Mouse (Mus musculus): Measurements from ENCODE around the gene Adam1a. TPM values are rescaled to one million over a fixed set of nuclear protein-coding genes. Genes with fewer than 3 reads are reported as not detected.
A peak's percentile ranks its signal among the peaks of the same experiment; 100 is the strongest.

The Adam1a gene
- polyA plus RNA-seq (2014; fragmentation: Nextera tagmentation; extraction: Ambion mirVana): 6.8 and 6.9 TPM in 2 replicates

DNA sequence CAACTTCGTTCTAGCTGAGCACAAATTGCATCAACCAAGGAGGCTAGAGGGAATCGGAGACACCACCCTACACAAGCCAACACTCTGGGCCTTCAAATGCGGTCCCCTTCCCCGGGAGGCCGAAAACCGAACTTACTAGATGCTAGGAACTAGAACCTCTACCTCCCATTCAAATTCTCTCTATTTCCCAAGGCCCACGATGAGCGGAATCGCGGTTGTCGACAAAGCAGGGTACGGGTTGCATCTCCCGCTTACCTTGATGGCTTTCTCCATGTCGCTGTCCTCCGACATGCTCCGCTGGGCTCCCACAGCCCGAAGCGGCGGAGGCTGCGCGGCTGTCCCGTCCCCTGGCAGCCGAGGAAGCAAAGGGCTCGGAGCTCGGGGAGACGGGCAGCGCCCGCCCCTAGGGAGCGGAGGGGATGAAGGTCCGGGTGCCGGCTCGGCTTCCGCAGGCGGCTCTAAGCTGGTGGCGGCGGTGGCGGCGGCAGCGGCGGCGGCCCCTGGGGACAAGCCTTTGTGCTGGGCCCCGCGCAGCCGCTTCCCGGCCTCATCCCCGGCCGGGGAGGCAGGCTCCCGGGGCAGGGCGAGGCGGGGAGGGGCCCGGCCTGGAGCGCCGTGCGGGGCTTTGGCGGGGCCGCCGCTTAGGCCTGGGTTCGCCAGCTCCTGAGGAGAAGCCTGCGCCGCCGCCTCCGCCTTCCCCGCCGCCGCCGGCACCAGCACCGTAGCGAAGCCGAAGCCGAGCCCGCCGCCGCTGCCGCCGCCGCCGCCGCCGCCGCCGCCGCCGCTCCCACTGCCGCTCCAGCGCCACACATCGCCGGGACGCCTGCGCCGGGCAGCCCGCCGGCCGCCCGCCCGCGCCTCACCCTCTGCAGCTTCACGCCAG is at the start of gene Adam1a, which contains the start of gene Gm42878:
TSS of gene Adam1a (minus strand) at position 573 of the 883 bp plus-strand sequence.
TSS of gene Gm42878 (minus strand) at position 573 of the 883 bp plus-strand sequence.
- Histone ChIP-seq H3K27me3 (ENCODE audit: control insufficient read depth, insufficient read depth, low read length) (no peaks in the 10 kb centered on the region), H3K9me3 (ENCODE audit: control insufficient read depth, low read length) (no peaks in the 10 kb centered on the region), H3K4me3 (replicated peaks; ENCODE audit: low read depth, low read length) (peak within 1 kb of the TSS; percentile 100), H3K9ac (replicated peaks; ENCODE audit: low read length) (peak within 1 kb of the TSS; percentile 96), H3K36me3 (ENCODE audit: control insufficient read depth, insufficient read depth, low read length) (0 out of 2 replicates have a peak, but pooled peaks cover 2% of the 10 kb centered on the region), H3K4me2 (ENCODE audit: low read length) (peak within 1 kb of the TSS; percentile 92), H3K27ac (replicated peaks; ENCODE audit: low read depth, low read length) (peak within 1 kb of the TSS; percentile 98), H3K4me1 (ENCODE audit: control insufficient read depth, insufficient read depth, low read length) (peaks cover 18% of the 10 kb centered on the region)
- ATAC-seq (ENCODE audit: low FRiP score, low TSS enrichment): peak; percentile 62
- 1% methylated on average over 73 of the region's 97 CpGs for WGBS
- peak; percentile 67 for DNase-seq

DNA sequence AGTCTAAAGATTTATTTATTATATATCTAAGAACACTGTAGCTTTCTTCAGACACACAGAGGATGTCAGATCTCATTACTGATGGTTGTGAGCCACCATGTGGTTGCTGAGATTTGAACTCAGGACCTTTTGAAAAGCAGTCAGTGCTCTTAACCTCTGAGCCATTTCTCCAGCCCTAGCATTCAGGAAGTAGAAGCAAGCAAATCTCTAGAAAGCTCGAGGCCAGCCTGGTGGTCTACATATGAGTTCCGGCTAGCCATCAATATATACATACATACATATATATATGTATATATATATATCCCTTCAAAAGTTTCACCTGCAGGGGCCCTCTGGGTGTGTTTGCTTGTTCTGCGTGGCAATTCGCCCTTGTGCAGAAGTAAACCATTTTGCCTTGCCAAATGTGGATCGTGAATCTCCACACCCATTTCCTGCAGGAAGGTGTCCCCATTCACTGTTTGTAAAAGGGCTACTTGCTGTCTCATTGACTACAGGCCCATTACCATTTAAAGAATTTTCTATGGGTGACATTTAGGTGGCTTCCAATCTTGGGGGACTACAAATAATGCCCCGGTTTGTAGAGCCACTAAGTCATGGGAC is 49.5 kb upstream of the Adam1a start:
- H3K9me3 ChIP-seq (ENCODE audit: control insufficient read depth, low read length): no peaks in the 10 kb centered on the region
- no peaks in the 10 kb centered on the region for H3K36me3 ChIP-seq (ENCODE audit: control insufficient read depth, insufficient read depth, low read length)
- no peak overlapping the region for H3K4me3 ChIP-seq (replicated peaks; ENCODE audit: low read depth, low read length)
- H3K9ac ChIP-seq (replicated peaks; ENCODE audit: low read length): no peak overlapping the region
- H3K4me1 ChIP-seq (ENCODE audit: control insufficient read depth, insufficient read depth, low read length): peaks cover 11% of the 10 kb centered on the region; the same call in 1 of the 2 replicates
- peak overlapping the region; percentile 70 for H3K27ac ChIP-seq (replicated peaks; ENCODE audit: low read depth, low read length)
- H3K27me3 ChIP-seq (ENCODE audit: control insufficient read depth, insufficient read depth, low read length): no peaks in the 10 kb centered on the region
- DNase-seq (no peak), ATAC-seq (ENCODE audit: low FRiP score, low TSS enrichment) (no peak)
- WGBS: 88% methylated on average over 6 of the region's 6 CpGs
- peak overlapping the region; percentile 95 for H3K4me2 ChIP-seq (ENCODE audit: low read length)

DNA sequence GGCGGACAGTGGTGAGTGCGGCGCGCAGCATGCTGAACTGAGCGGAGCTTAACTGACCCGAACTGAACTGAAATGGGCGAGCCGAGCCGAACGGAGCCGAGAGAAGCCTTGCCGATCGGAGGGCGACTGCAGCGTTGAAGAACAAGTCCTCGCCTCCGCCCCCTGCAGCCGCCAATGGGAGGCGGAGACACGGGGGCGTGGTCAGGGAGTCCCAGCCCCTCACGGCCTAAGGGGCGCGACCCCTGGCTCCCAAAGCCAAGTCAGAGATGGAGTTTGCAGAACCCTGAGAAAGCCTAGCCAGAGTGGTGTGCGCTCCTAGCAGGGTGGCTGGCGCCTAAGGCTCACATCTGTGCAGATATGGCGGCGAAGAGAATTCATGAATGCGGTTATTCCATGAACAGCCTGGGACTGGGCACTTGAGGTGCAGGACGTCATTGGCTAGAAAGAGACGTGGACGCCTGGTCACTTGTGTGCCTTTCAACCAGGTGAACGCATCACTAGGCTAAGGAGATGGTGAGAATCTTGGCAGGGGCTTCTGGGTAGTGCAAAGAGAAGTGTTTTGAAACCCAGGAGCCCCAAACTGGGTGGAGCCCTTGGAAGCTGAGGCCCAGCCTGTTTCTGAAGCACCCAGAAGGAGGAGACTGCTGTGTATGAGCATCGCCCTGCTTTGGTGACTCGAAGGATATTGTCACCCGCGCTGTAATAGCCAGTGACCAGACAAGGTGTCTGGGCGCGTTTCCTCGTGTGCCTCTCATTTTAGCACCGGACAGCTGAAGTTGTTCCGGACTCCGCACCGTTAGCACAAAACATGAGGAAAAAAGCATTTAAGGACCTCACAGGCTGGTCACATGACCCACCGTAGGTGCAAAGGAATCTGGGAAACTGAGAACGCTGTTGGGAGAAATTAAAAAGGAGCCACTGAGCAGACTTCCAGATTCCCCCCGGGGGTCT is 48.4 kb upstream of the Adam1a start, which contains the start of gene Aldh2:
TSS of gene Aldh2 (minus strand) at position 374 of the 951 bp plus-strand sequence.
- Histone ChIP-seq H3K27ac (replicated peaks; ENCODE audit: low read depth, low read length) (peak within 1 kb of the TSS; percentile 70), H3K36me3 (ENCODE audit: control insufficient read depth, insufficient read depth, low read length) (no peaks in the 10 kb centered on the region), H3K9ac (replicated peaks; ENCODE audit: low read length) (peak within 1 kb of the TSS; percentile 62), H3K27me3 (ENCODE audit: control insufficient read depth, insufficient read depth, low read length) (no peaks in the 10 kb centered on the region), H3K4me2 (ENCODE audit: low read length) (peak within 1 kb of the TSS; percentile 95), H3K4me3 (replicated peaks; ENCODE audit: low read depth, low read length) (peak within 1 kb of the TSS; percentile 49), H3K9me3 (ENCODE audit: control insufficient read depth, low read length) (no peaks in the 10 kb centered on the region), H3K4me1 (ENCODE audit: control insufficient read depth, insufficient read depth, low read length) (peaks cover 11% of the 10 kb centered on the region; the same call in 1 of the 2 replicates)
- DNase-seq: peak; percentile 88
- 4% methylated on average over 47 of the region's 47 CpGs for WGBS
- peak; percentile 77 for ATAC-seq (ENCODE audit: low FRiP score, low TSS enrichment)

DNA sequence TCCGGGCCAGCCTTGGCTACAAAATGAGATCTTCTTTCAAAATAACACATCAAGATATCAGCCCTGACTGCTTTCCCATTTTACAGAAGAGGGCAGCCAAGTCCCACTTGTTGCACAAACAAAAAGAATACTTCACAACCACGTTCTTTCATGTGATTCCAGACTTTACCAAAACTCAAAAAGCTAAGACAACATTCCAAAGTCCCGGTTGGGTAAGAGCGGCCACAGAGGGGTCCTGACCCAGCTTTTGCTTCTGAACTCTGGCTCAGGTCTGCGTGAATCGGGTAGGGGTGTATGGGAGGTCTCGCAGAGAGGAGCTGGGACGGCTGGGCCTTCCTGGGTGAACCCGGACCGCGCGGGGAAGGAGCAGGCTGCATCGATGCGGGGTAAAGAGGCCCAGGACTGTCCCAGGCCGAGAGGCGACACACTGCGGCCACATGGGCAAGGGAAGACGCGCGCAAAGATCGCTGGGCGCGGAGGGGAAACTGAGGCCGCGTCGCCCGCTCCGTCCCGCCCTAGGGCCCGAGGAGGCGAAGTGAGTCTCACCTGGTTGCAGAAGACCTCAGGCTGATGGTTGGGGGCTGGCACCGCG is 47.6 kb upstream of the Adam1a start:
- DNase-seq: peak; percentile 18
- WGBS: 5% methylated on average over 33 of the region's 33 CpGs
- Histone ChIP-seq H3K4me2 (ENCODE audit: low read length) (peak overlapping the region; percentile 95), H3K27ac (replicated peaks; ENCODE audit: low read depth, low read length) (peak overlapping the region; percentile 70; the same call in 1 of the 2 replicates), H3K9me3 (ENCODE audit: control insufficient read depth, low read length) (no peaks in the 10 kb centered on the region), H3K4me3 (replicated peaks; ENCODE audit: low read depth, low read length) (peak overlapping the region; percentile 49), H3K36me3 (ENCODE audit: control insufficient read depth, insufficient read depth, low read length) (no peaks in the 10 kb centered on the region), H3K27me3 (ENCODE audit: control insufficient read depth, insufficient read depth, low read length) (no peaks in the 10 kb centered on the region), H3K4me1 (ENCODE audit: control insufficient read depth, insufficient read depth, low read length) (peaks cover 11% of the 10 kb centered on the region; the same call in 1 of the 2 replicates), H3K9ac (replicated peaks; ENCODE audit: low read length) (peak overlapping the region; percentile 62)
- peak; percentile 46; the same call in 1 of the 2 replicates for ATAC-seq (ENCODE audit: low FRiP score, low TSS enrichment)

DNA sequence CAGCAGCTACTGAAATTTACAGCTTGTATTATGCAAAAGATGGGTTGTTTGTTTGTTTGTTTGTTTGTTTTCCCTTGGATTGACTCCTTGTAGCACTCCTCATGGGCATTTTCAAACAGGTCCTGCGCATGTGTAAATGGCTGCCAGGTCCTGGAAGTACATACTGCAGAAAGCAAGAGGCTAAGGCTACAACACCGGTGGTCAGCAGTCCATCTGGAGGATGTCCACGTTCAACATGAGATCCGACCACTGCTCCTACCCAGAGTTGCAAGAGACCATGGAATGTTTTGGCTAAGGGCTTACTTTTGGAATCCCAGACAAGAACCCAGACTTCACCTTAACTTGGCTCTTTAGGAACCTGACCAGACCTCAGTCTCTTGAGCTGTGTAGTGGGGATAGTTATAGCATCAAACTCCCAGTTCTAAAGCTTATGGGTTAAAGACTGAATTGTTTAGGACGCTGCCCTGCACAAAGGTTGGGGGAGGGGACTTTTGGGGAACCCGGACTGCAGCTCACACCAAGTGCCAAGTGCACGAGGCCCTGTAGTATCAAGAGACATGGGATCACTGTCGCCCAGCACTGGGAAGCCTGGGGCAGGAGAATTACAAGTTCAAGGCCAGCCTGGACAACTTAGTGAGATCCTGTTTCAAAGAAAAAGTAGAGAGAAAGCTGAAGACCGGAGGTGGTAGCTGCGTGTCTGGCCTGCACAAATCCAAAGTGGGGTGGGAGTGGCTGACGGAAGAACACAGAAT is 47.0 kb upstream of the Adam1a start:
- peaks cover 11% of the 10 kb centered on the region; the same call in 1 of the 2 replicates for H3K4me1 ChIP-seq (ENCODE audit: control insufficient read depth, insufficient read depth, low read length)
- H3K27me3 ChIP-seq (ENCODE audit: control insufficient read depth, insufficient read depth, low read length): no peaks in the 10 kb centered on the region
- H3K4me2 ChIP-seq (ENCODE audit: low read length): peak overlapping the region; percentile 95
- H3K27ac ChIP-seq (replicated peaks; ENCODE audit: low read depth, low read length): no peak overlapping the region
- ATAC-seq (ENCODE audit: low FRiP score, low TSS enrichment): no peak
- H3K9ac ChIP-seq (replicated peaks; ENCODE audit: low read length): no peak overlapping the region
- 69% methylated on average over 11 of the region's 11 CpGs for WGBS
- H3K4me3 ChIP-seq (replicated peaks; ENCODE audit: low read depth, low read length): peak overlapping the region; percentile 49; the same call in 1 of the 2 replicates
- H3K36me3 ChIP-seq (ENCODE audit: control insufficient read depth, insufficient read depth, low read length): no peaks in the 10 kb centered on the region
- no peak for DNase-seq
- no peaks in the 10 kb centered on the region for H3K9me3 ChIP-seq (ENCODE audit: control insufficient read depth, low read length)

DNA sequence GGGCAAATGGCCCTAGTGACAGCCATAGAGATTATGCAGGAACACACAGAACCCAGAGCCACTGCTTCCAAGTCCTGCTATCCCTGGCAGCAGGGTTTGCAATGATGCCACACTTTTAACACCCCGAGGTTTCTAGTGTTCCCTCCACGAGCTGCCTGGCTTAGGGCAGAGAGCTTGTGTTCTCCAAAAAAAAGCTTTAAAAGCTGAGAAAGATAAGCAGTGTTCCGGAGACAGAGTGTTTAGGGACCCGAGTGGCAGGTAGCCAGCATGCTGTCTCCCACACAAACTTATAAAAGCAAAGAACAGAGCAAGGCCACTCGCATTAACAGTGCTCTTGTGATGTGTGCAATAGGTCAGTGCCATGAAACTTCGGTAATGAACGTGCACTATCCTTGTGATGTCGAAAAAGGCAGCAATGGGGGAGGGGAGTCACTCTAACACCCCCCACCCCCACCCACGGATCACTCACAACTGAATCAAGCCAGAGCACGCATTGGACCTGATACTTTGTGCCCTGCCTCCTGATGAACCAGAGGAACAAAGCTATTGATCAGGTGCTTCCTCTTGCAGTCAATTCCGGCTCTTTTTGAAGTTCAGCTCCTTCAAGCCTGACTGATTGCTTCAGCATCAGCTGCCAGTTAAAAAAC is 46.3 kb upstream of the Adam1a start:
- no peak for ATAC-seq (ENCODE audit: low FRiP score, low TSS enrichment)
- Histone ChIP-seq H3K9me3 (ENCODE audit: control insufficient read depth, low read length) (no peaks in the 10 kb centered on the region), H3K4me3 (replicated peaks; ENCODE audit: low read depth, low read length) (no peak overlapping the region), H3K27me3 (ENCODE audit: control insufficient read depth, insufficient read depth, low read length) (no peaks in the 10 kb centered on the region), H3K4me1 (ENCODE audit: control insufficient read depth, insufficient read depth, low read length) (peaks cover 11% of the 10 kb centered on the region; the same call in 1 of the 2 replicates), H3K4me2 (ENCODE audit: low read length) (no peak overlapping the region), H3K9ac (replicated peaks; ENCODE audit: low read length) (no peak overlapping the region), H3K27ac (replicated peaks; ENCODE audit: low read depth, low read length) (no peak overlapping the region), H3K36me3 (ENCODE audit: control insufficient read depth, insufficient read depth, low read length) (no peaks in the 10 kb centered on the region)
- no peak for DNase-seq
- WGBS: 76% methylated on average over 11 of the region's 11 CpGs

DNA sequence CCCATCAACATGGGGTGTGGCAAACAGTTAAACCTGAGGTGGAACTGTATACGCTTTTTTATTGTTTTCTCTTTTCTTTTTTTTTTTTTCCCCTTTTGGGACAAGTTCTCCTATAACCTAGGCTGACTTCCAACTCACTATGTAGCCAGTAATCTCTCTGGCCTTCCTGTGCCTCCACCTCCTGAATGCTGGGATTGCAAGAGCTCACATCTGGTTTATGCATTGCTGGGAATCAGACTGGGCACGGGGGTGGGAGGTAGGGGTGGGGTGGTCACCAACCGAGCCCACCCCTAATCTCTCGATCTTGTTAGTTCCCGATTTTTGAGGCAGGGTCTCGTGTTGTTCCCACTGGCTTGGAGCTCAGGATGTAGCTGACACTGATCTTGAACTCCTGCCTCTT is 44.6 kb upstream of the Adam1a start:
- Histone ChIP-seq H3K27ac (replicated peaks; ENCODE audit: low read depth, low read length) (no peak overlapping the region), H3K4me2 (ENCODE audit: low read length) (no peak overlapping the region), H3K36me3 (ENCODE audit: control insufficient read depth, insufficient read depth, low read length) (no peaks in the 10 kb centered on the region), H3K4me1 (ENCODE audit: control insufficient read depth, insufficient read depth, low read length) (peaks cover 11% of the 10 kb centered on the region; the same call in 1 of the 2 replicates), H3K27me3 (ENCODE audit: control insufficient read depth, insufficient read depth, low read length) (no peaks in the 10 kb centered on the region), H3K9ac (replicated peaks; ENCODE audit: low read length) (no peak overlapping the region), H3K9me3 (ENCODE audit: control insufficient read depth, low read length) (no peaks in the 10 kb centered on the region), H3K4me3 (replicated peaks; ENCODE audit: low read depth, low read length) (no peak overlapping the region)
- ATAC-seq (ENCODE audit: low FRiP score, low TSS enrichment) (no peak), DNase-seq (no peak)
- WGBS: 90% methylated on average over 6 of the region's 6 CpGs

Measured in midbrain, embryonic 14.5 days (tissue).